Mouse (Mus musculus): Measurements from ENCODE around the gene Gm16223. TPM values are rescaled to one million over a fixed set of nuclear protein-coding genes. Genes with fewer than 3 reads are reported as not detected.

Gene Gm16223
- polyA plus RNA-seq, 1 experiment from 2014 or later, result not detected

GRCm38 (mm10) chr5:42198493-42198892, 130.7 kb downstream of the Gm16223 start:
- ATAC-seq (ENCODE audit: low read depth), result no peak
- no peak overlapping the region for H3K9ac ChIP-seq (ENCODE audit: low read depth, low read length)
- no peaks in the 10 kb centered on the region for H3K9me3 ChIP-seq (replicated peaks; ENCODE audit: control insufficient read depth, low read length)
- H3K4me2 ChIP-seq (ENCODE audit: low read depth, low read length), result no peak overlapping the region
- no peaks in the 10 kb centered on the region for H3K36me3 ChIP-seq (ENCODE audit: control insufficient read depth, insufficient read depth)
- 50% methylated on average over 3 of the region's 3 CpGs for WGBS (ENCODE audit: insufficient replicate concordance)
- no peak overlapping the region for H3K4me3 ChIP-seq (ENCODE audit: low read depth, low read length)
- H3K27me3 ChIP-seq (ENCODE audit: control insufficient read depth, insufficient read depth, low read depth, low read length), result no peaks in the 10 kb centered on the region
- no peak overlapping the region for H3K27ac ChIP-seq (ENCODE audit: low read length)
- no peaks in the 10 kb centered on the region for H3K4me1 ChIP-seq (ENCODE audit: control insufficient read depth, low read depth, low read length)

GRCm38 (mm10) chr5:42207456-42208122, 139.8 kb downstream of the Gm16223 start:
- Histone ChIP-seq H3K36me3 (ENCODE audit: control insufficient read depth, insufficient read depth) (no peaks in the 10 kb centered on the region), H3K9ac (ENCODE audit: low read depth, low read length) (no peak overlapping the region), H3K27me3 (ENCODE audit: control insufficient read depth, insufficient read depth, low read depth, low read length) (no peaks in the 10 kb centered on the region), H3K4me1 (ENCODE audit: control insufficient read depth, low read depth, low read length) (no peaks in the 10 kb centered on the region), H3K9me3 (replicated peaks; ENCODE audit: control insufficient read depth, low read length) (no peaks in the 10 kb centered on the region), H3K4me2 (ENCODE audit: low read depth, low read length) (no peak overlapping the region), H3K27ac (ENCODE audit: low read length) (no peak overlapping the region), H3K4me3 (ENCODE audit: low read depth, low read length) (no peak overlapping the region)
- 62% methylated on average over 3 of the region's 3 CpGs for WGBS (ENCODE audit: insufficient replicate concordance)
- ATAC-seq (ENCODE audit: low read depth), result no peak

- no peak overlapping the region for H3K4me3 ChIP-seq (ENCODE audit: low read depth, low read length)
- ATAC-seq (ENCODE audit: low read depth), result no peak
- no peaks in the 10 kb centered on the region for H3K27me3 ChIP-seq (ENCODE audit: control insufficient read depth, insufficient read depth, low read depth, low read length)
- no peaks in the 10 kb centered on the region for H3K9me3 ChIP-seq (replicated peaks; ENCODE audit: control insufficient read depth, low read length)
- no peaks in the 10 kb centered on the region for H3K4me1 ChIP-seq (ENCODE audit: control insufficient read depth, low read depth, low read length)
- no peak overlapping the region for H3K27ac ChIP-seq (ENCODE audit: low read length)
- H3K9ac ChIP-seq (ENCODE audit: low read depth, low read length), result no peak overlapping the region
- no peak overlapping the region for H3K4me2 ChIP-seq (ENCODE audit: low read depth, low read length)
- WGBS (ENCODE audit: insufficient replicate concordance), result 49% methylated on average over 4 of the region's 4 CpGs
- H3K36me3 ChIP-seq (ENCODE audit: control insufficient read depth, insufficient read depth), result no peaks in the 10 kb centered on the region
These were observed 144.0 kb downstream of the Gm16223 start for GRCm38 (mm10) chr5:42211554-42212338.

- no peak overlapping the region for H3K4me2 ChIP-seq (ENCODE audit: low read depth, low read length)
- H3K27ac ChIP-seq (ENCODE audit: low read length), result no peak overlapping the region
- no peak overlapping the region for H3K9ac ChIP-seq (ENCODE audit: low read depth, low read length)
- H3K27me3 ChIP-seq (ENCODE audit: control insufficient read depth, insufficient read depth, low read depth, low read length), result no peaks in the 10 kb centered on the region
- H3K9me3 ChIP-seq (replicated peaks; ENCODE audit: control insufficient read depth, low read length), result no peaks in the 10 kb centered on the region
- WGBS (ENCODE audit: insufficient replicate concordance), result 58% methylated on average over 4 of the region's 4 CpGs
- ATAC-seq (ENCODE audit: low read depth), result no peak
- no peaks in the 10 kb centered on the region for H3K36me3 ChIP-seq (ENCODE audit: control insufficient read depth, insufficient read depth)
- H3K4me3 ChIP-seq (ENCODE audit: low read depth, low read length), result no peak overlapping the region
- no peaks in the 10 kb centered on the region for H3K4me1 ChIP-seq (ENCODE audit: control insufficient read depth, low read depth, low read length)
These were observed 144.6 kb downstream of the Gm16223 start for GRCm38 (mm10) chr5:42212353-42212752.

GRCm38 (mm10) chr5:42224840-42225239, 157.1 kb downstream of the Gm16223 start:
- no peaks in the 10 kb centered on the region for H3K9me3 ChIP-seq (replicated peaks; ENCODE audit: control insufficient read depth, low read length)
- H3K27ac ChIP-seq (ENCODE audit: low read length), result no peak overlapping the region
- no peak overlapping the region for H3K4me2 ChIP-seq (ENCODE audit: low read depth, low read length)
- no peaks in the 10 kb centered on the region for H3K27me3 ChIP-seq (ENCODE audit: control insufficient read depth, insufficient read depth, low read depth, low read length)
- 51% methylated on average over 1 of the region's 1 CpGs for WGBS (ENCODE audit: insufficient replicate concordance)
- no peak overlapping the region for H3K9ac ChIP-seq (ENCODE audit: low read depth, low read length)
- H3K4me3 ChIP-seq (ENCODE audit: low read depth, low read length), result no peak overlapping the region
- no peak for ATAC-seq (ENCODE audit: low read depth)
- H3K4me1 ChIP-seq (ENCODE audit: control insufficient read depth, low read depth, low read length), result no peaks in the 10 kb centered on the region
- H3K36me3 ChIP-seq (ENCODE audit: control insufficient read depth, insufficient read depth), result no peaks in the 10 kb centered on the region

GRCm38 (mm10) chr5:42228631-42229030, 160.9 kb downstream of the Gm16223 start:
- WGBS (ENCODE audit: insufficient replicate concordance), result 43% methylated on average over 2 of the region's 2 CpGs
- no peak for ATAC-seq (ENCODE audit: low read depth)
- H3K36me3 ChIP-seq (ENCODE audit: control insufficient read depth, insufficient read depth), result no peaks in the 10 kb centered on the region

GRCm38 (mm10) chr5:42239291-42239690, 171.5 kb downstream of the Gm16223 start:
- WGBS (ENCODE audit: insufficient replicate concordance), result 64% methylated on average over 5 of the region's 5 CpGs
- Histone ChIP-seq H3K27me3 (ENCODE audit: control insufficient read depth, insufficient read depth, low read depth, low read length) (no peaks in the 10 kb centered on the region), H3K36me3 (ENCODE audit: control insufficient read depth, insufficient read depth) (no peaks in the 10 kb centered on the region), H3K4me2 (ENCODE audit: low read depth, low read length) (no peak overlapping the region), H3K9ac (ENCODE audit: low read depth, low read length) (no peak overlapping the region), H3K27ac (ENCODE audit: low read length) (no peak overlapping the region), H3K4me1 (ENCODE audit: control insufficient read depth, low read depth, low read length) (no peaks in the 10 kb centered on the region), H3K4me3 (ENCODE audit: low read depth, low read length) (no peak overlapping the region), H3K9me3 (replicated peaks; ENCODE audit: control insufficient read depth, low read length) (no peaks in the 10 kb centered on the region)
- no peak for ATAC-seq (ENCODE audit: low read depth)

More at GRCm38 (mm10) chr5:42228631-42229030, 160.9 kb downstream of the Gm16223 start:
- H3K4me2 ChIP-seq (ENCODE audit: low read depth, low read length), result no peak overlapping the region
- no peak overlapping the region for H3K9ac ChIP-seq (ENCODE audit: low read depth, low read length)
- H3K4me3 ChIP-seq (ENCODE audit: low read depth, low read length), result no peak overlapping the region
- H3K27me3 ChIP-seq (ENCODE audit: control insufficient read depth, insufficient read depth, low read depth, low read length), result no peaks in the 10 kb centered on the region
- H3K27ac ChIP-seq (ENCODE audit: low read length), result no peak overlapping the region
- no peaks in the 10 kb centered on the region for H3K9me3 ChIP-seq (replicated peaks; ENCODE audit: control insufficient read depth, low read length)
- H3K4me1 ChIP-seq (ENCODE audit: control insufficient read depth, low read depth, low read length), result no peaks in the 10 kb centered on the region

GRCm38 (mm10) chr5:42239806-42240205, 172.0 kb downstream of the Gm16223 start:
- H3K4me3 ChIP-seq (ENCODE audit: low read depth, low read length), result no peak overlapping the region
- ATAC-seq (ENCODE audit: low read depth), result no peak
- H3K4me1 ChIP-seq (ENCODE audit: control insufficient read depth, low read depth, low read length), result no peaks in the 10 kb centered on the region
- no peak overlapping the region for H3K4me2 ChIP-seq (ENCODE audit: low read depth, low read length)
- H3K36me3 ChIP-seq (ENCODE audit: control insufficient read depth, insufficient read depth), result no peaks in the 10 kb centered on the region
- no peak overlapping the region for H3K27ac ChIP-seq (ENCODE audit: low read length)
- H3K27me3 ChIP-seq (ENCODE audit: control insufficient read depth, insufficient read depth, low read depth, low read length), result no peaks in the 10 kb centered on the region
- H3K9me3 ChIP-seq (replicated peaks; ENCODE audit: control insufficient read depth, low read length), result no peaks in the 10 kb centered on the region
- H3K9ac ChIP-seq (ENCODE audit: low read depth, low read length), result no peak overlapping the region

- Histone ChIP-seq H3K4me3 (ENCODE audit: low read depth, low read length) (no peak overlapping the region), H3K4me1 (ENCODE audit: control insufficient read depth, low read depth, low read length) (no peaks in the 10 kb centered on the region), H3K9ac (ENCODE audit: low read depth, low read length) (no peak overlapping the region), H3K9me3 (replicated peaks; ENCODE audit: control insufficient read depth, low read length) (no peaks in the 10 kb centered on the region), H3K27me3 (ENCODE audit: control insufficient read depth, insufficient read depth, low read depth, low read length) (no peaks in the 10 kb centered on the region), H3K4me2 (ENCODE audit: low read depth, low read length) (no peak overlapping the region), H3K27ac (ENCODE audit: low read length) (no peak overlapping the region), H3K36me3 (ENCODE audit: control insufficient read depth, insufficient read depth) (no peaks in the 10 kb centered on the region)
- ATAC-seq (ENCODE audit: low read depth), result no peak
- WGBS (ENCODE audit: insufficient replicate concordance), result 70% methylated on average over 3 of the region's 3 CpGs
These were observed 182.6 kb downstream of the Gm16223 start for GRCm38 (mm10) chr5:42250376-42250775.

All from liver, embryonic 16.5 days (tissue).